Mouse (Mus musculus): ENCODE measurements at regions not wholly inside any gene's neighbourhood (a gene's known extent, or its start where the extent isn't known, plus 50 kb on each side); places are given as distances from the start of the nearest gene placed in this dataset.
A peak's percentile ranks its signal among the peaks of the same experiment; 100 is the strongest.

DNA sequence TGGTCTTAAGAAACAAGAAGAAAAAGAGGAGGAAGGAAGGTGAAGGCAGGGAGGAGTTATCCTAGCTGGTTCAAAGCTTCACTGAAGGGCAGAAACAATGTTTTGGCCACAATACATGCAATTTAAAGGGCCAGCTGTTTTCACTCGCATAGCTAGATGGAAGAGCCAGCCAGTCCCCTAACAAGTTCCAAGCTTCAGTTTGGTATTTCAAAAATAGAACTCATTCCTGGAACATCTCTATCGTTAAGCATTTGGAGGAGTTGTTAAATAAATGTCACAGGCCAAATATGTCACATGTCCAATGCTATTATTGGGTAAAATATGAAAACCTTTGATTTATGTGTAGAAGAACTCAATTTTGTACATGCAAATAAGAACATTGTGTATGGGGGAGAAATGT lies 194.8 kb downstream of the Tmsb4x start:
- no peak for DNase-seq (ENCODE audit: low spot score)
- no peaks in the 10 kb centered on the region for H3K36me3 ChIP-seq
- no peak overlapping the region for H3K4me3 ChIP-seq
- no peaks in the 10 kb centered on the region for H3K9me3 ChIP-seq
- no peaks in the 10 kb centered on the region for H3K4me1 ChIP-seq (replicated peaks)
- no peak overlapping the region for H3K27ac ChIP-seq
- peaks cover 68% of the 10 kb centered on the region for H3K27me3 ChIP-seq (ENCODE audit: insufficient read depth, poor library complexity, severe bottlenecking)
- 78% methylated on average over 2 of the region's 2 CpGs for WGBS

DNA sequence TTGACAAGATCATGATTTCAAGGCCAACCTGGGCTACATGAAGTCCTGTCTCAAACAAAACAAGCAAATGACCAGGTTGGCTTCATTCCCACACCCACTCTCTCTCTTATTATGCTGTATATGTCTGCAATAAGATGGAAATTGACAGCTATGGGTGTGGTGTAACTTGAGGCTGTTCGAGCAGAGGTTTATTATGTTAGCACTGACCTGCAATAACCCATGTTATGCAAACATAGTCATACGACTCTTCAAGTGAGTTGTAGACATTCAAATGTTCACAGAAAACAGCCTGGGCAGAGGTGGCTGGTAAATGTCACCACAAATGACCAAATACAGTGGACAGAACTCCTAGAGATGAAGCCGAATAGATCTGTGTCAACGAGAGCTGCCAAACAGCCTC lies 196.2 kb downstream of the Tmsb4x start:
- DNase-seq (ENCODE audit: low spot score): no peak
- Histone ChIP-seq H3K4me3 (no peak overlapping the region), H3K36me3 (no peaks in the 10 kb centered on the region), H3K4me1 (replicated peaks) (no peaks in the 10 kb centered on the region), H3K9me3 (no peaks in the 10 kb centered on the region), H3K27me3 (ENCODE audit: insufficient read depth, poor library complexity, severe bottlenecking) (peaks cover 71% of the 10 kb centered on the region), H3K27ac (no peak overlapping the region)
- WGBS: 81% methylated on average over 4 of the region's 4 CpGs

DNA sequence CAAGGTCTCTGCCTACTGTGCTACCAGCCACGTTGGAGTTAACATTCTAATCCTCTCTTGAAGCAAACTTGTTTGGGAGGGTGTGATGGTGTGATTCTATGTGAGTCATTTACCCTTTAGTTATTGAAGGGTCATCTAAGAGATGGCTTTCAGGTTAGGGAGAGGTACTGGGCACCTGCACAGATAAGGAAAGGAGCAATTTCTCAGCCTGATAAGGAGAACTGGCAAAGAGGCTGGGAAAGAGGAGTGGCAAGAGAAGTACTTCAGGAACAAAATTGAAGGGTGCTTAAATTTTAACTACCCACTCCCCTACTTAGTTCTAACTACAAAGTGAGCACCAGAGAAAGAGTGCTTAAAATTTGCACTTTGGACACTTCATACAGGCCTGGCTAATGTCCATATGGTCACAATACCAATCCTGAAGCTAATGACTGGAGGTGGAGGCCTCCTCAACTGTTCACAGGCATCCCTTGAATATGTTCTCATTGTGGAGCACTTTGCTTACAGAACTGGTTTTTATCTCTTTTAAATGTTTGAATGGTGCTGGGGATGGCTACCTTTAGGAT lies 197.1 kb downstream of the Tmsb4x start:
- no peaks in the 10 kb centered on the region for H3K36me3 ChIP-seq
- DNase-seq (ENCODE audit: low spot score): no peak
- H3K4me3 ChIP-seq: no peak overlapping the region
- H3K27me3 ChIP-seq (ENCODE audit: insufficient read depth, poor library complexity, severe bottlenecking): peaks cover 75% of the 10 kb centered on the region
- H3K27ac ChIP-seq: no peak overlapping the region
- no peaks in the 10 kb centered on the region for H3K4me1 ChIP-seq (replicated peaks)
- H3K9me3 ChIP-seq: no peaks in the 10 kb centered on the region
- 74% methylated on average over 1 of the region's 1 CpGs for WGBS

DNA sequence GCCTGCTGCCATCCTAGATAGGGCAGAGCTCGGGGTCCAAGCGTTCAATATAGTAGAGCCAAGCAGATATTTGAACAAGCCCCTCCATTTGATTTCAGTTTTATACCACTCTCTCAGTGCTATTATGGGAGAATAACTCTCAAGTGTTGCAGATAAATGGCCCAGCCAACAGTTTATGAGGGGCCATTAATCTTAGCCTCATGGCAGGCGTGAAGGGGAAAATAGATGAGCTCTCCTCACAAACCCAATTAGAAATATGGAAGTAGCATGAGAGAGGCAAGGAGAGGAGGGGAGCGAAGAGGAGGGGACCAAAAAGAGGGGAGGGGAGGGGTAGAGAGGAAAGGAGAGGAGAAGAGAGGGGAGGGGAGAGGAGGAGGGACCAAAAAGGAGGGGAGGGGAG lies 213.3 kb downstream of the Tmsb4x start:
- no peaks in the 10 kb centered on the region for H3K36me3 ChIP-seq
- H3K9me3 ChIP-seq: no peaks in the 10 kb centered on the region
- H3K27me3 ChIP-seq (ENCODE audit: insufficient read depth, poor library complexity, severe bottlenecking): peaks cover 55% of the 10 kb centered on the region
- WGBS: 88% methylated on average over 4 of the region's 4 CpGs
- H3K4me3 ChIP-seq: no peak overlapping the region
- H3K27ac ChIP-seq: no peak overlapping the region
- H3K4me1 ChIP-seq (replicated peaks): no peaks in the 10 kb centered on the region
- no peak for DNase-seq (ENCODE audit: low spot score)

DNA sequence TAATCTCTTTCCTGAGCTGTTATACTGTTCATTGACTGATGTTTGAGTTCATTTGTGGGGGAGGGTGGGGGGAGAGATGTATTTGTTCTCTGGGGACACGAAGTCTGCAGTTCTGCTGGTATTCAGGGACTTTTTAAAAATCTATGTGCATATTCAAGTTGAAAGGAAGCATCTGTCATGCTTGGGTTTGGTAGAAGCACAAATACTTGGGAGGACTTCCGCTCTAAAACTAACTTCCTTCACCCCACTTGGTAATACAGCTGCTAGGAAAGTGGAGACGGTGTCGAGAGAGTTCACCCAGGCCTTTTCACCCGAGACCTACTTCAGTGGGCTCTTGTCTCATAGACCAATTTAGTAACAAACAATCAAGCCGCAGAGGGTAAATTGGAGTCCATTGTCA lies 228.1 kb downstream of the Tmsb4x start:
- H3K4me1 ChIP-seq (replicated peaks): no peaks in the 10 kb centered on the region
- H3K27ac ChIP-seq: no peak overlapping the region
- no peak overlapping the region for H3K4me3 ChIP-seq
- no peaks in the 10 kb centered on the region for H3K9me3 ChIP-seq
- H3K36me3 ChIP-seq: no peaks in the 10 kb centered on the region
- WGBS: 91% methylated on average over 6 of the region's 6 CpGs
- peaks cover 66% of the 10 kb centered on the region for H3K27me3 ChIP-seq (ENCODE audit: insufficient read depth, poor library complexity, severe bottlenecking)
- no peak for DNase-seq (ENCODE audit: low spot score)

DNA sequence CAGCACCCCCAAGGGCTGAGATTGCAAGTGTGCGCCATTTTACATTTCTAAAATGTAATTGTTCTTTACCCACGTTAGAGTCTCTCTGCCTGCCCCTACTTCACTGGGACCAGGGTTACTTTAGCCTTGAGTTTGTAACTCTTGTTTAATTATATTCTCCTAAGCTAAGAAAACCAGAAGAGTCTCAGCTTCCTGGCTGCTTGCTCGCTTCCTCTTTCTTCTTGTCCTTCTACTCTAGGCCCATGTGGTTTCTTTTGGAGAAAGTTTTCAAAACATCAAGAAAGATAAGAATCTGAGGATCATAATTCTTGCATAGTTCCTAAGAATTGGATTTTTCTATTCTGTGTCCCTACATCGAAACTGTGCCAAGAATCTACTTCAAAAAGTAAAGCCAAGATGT lies 228.6 kb downstream of the Tmsb4x start:
- H3K27me3 ChIP-seq (ENCODE audit: insufficient read depth, poor library complexity, severe bottlenecking): peaks cover 65% of the 10 kb centered on the region
- H3K4me3 ChIP-seq: no peak overlapping the region

DNA sequence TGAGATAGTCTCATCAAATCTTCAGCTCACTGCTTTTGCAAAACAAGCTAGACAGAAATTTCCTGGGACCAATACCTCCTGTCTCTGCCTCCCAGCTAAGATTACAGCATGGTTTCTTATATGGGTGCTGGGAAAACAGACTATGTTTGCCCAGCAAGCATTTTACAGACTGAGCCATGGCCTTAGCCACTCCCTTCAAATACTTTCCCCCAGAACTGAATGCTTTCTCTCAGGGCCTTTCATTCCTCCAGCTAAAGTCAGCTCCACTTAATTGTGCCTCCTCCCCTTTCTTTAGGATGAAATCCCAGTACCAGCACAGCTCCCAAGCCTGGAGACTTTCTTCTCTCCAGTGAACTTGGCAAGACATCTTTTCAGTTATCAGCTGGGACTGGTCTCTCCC lies 232.1 kb downstream of the Tmsb4x start:
- DNase-seq (ENCODE audit: low spot score): no peak
- H3K4me1 ChIP-seq (replicated peaks): no peaks in the 10 kb centered on the region
- no peak overlapping the region for H3K4me3 ChIP-seq
- H3K9me3 ChIP-seq: no peaks in the 10 kb centered on the region
- no peaks in the 10 kb centered on the region for H3K36me3 ChIP-seq
- H3K27me3 ChIP-seq (ENCODE audit: insufficient read depth, poor library complexity, severe bottlenecking): peaks cover 43% of the 10 kb centered on the region
- H3K27ac ChIP-seq: no peak overlapping the region

More for the DNA sequence above, 228.6 kb downstream of the Tmsb4x start:
- Histone ChIP-seq H3K36me3 (no peaks in the 10 kb centered on the region), H3K27ac (no peak overlapping the region), H3K4me1 (replicated peaks) (no peaks in the 10 kb centered on the region), H3K9me3 (no peaks in the 10 kb centered on the region)
- WGBS: 82% methylated on average over 4 of the region's 4 CpGs
- no peak for DNase-seq (ENCODE audit: low spot score)

DNA sequence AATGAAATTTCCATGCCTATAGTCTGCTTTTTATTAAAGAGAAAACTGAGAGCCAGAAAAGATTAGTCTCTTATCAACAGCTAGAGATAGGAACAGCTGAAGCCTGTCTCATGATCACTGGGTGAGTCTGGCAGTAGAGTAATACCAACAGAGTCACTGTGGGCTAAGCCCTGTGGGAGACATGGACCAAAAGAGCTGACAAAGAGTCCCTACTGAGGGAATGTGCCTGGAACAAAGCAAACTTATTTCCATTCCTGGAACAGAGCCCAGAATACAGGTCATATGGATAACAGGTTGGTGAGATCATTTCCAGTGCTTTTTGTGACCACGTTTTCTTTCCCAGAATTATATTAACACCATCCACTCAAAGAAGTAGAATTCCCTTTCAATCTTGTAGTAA lies 237.4 kb downstream of the Tmsb4x start:
- 38% methylated on average over 1 of the region's 1 CpGs for WGBS

DNA sequence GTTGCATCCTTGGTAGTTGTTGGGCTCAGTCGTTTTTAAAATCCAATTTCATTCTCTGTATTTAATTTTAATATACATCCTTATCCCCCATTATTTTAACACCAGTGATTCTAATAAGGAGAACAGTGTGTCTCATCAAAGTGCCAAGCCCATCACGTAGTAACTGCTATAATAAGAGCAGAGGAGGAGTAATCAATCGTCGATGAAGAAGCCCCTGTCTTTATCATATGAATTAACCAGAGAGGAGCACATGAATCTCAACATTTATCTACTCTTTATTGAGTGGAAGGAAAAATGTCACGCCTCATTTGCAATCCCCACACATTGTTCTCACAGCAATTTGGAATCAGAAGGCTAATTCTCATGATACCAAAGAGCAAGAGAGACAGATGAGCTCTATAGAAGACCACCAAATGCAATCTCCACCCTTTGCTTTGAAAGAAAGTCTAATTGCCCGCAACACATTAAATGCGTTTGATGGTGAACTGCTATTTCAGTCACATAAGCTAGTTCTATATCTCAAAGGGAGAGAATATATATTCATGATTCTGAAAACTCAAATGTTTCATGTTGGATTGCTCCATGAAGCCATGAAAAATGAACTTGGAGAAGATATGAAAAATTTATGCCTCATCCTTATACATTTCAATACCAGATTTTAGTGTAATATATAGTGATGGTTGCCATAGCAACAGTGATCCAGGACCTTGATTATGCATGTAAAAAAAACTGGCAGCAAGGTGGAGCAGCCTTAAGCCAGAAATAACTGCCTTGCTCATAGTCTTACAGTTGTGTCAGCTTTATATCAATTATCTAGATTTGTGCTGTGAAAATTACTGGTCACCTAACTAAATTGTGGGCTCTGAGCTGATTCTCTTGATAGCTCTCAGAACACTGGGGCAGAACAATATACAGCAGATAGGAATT lies 244.2 kb downstream of the Tmsb4x start:
- Histone ChIP-seq H3K4me1 (replicated peaks) (no peaks in the 10 kb centered on the region), H3K27me3 (ENCODE audit: insufficient read depth, poor library complexity, severe bottlenecking) (peaks cover 63% of the 10 kb centered on the region)
- DNase-seq (ENCODE audit: low spot score): no peak

More for the DNA sequence above, 237.4 kb downstream of the Tmsb4x start:
- no peak overlapping the region for H3K27ac ChIP-seq
- DNase-seq (ENCODE audit: low spot score): no peak
- H3K4me1 ChIP-seq (replicated peaks): no peaks in the 10 kb centered on the region
- no peaks in the 10 kb centered on the region for H3K9me3 ChIP-seq
- H3K27me3 ChIP-seq (ENCODE audit: insufficient read depth, poor library complexity, severe bottlenecking): peaks cover 51% of the 10 kb centered on the region
- H3K36me3 ChIP-seq: no peaks in the 10 kb centered on the region
- no peak overlapping the region for H3K4me3 ChIP-seq

DNA sequence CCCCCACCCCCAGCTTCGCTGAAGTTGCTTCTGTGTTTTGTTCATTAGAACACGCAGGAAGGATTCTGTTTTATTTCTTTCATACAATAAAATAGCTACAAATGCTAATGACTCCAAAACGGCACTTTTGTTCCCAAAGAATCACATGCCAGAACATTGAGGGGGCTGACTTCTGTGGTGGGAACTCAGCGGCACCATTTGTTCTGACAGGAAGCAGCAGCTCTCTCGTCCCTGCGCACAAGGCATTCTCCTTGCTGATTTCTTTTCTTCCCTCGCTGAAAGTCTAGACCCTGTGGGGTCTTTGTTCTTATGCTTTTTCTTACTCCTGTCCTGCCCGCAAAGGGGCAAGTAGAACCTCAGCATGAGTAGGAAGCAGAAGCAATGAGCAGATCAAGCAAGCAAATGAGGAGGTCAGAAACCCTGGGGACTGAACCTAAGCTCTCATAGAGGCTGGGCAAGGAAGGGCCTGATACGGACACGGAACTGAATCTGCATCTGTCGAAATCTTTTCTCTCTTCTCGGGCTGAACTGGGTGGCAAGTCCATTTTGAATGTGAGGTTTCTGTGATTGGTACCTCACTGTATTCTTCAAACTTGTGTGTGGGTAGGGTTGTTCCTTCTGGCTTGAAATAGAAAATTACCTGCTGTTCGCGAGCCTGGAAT lies 256.5 kb downstream of the Tmsb4x start:
- WGBS: 45% methylated on average over 14 of the region's 14 CpGs
- Histone ChIP-seq H3K9me3 (no peaks in the 10 kb centered on the region), H3K27ac (peak overlapping the region; percentile 75), H3K4me1 (replicated peaks) (0 out of 2 replicates have a peak, but pooled peaks cover 8% of the 10 kb centered on the region), H3K27me3 (ENCODE audit: insufficient read depth, poor library complexity, severe bottlenecking) (peaks cover 73% of the 10 kb centered on the region), H3K36me3 (no peaks in the 10 kb centered on the region), H3K4me3 (no peak overlapping the region)
- DNase-seq (ENCODE audit: low spot score): peak; percentile 2

More for the DNA sequence above, 244.2 kb downstream of the Tmsb4x start:
- Histone ChIP-seq H3K36me3 (no peaks in the 10 kb centered on the region), H3K9me3 (no peaks in the 10 kb centered on the region), H3K27ac (no peak overlapping the region), H3K4me3 (no peak overlapping the region)
- 63% methylated on average over 7 of the region's 7 CpGs for WGBS

DNA sequence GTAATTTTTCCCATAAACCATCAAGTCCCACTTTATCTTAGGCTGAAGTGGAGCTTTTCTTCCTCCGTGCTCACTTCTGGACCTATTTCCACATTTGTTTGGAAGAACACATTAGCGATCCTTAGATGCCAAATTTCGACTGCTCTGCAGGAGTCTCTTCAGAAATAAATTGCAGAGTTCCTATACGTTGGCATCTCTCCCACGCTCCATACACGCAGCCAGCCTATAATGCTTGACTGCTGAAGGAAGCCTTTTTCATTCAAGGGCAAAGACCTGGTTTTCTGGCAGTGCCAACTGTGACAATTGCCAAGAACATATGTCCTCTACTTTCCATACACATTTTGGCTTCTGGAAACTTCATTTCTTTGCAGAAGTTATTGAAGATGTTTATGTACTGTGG lies 258.1 kb downstream of the Tmsb4x start:
- DNase-seq (ENCODE audit: low spot score): no peak
- Histone ChIP-seq H3K4me1 (replicated peaks) (0 out of 2 replicates have a peak, but pooled peaks cover 8% of the 10 kb centered on the region), H3K9me3 (no peaks in the 10 kb centered on the region), H3K4me3 (no peak overlapping the region), H3K27me3 (ENCODE audit: insufficient read depth, poor library complexity, severe bottlenecking) (peaks cover 63% of the 10 kb centered on the region), H3K36me3 (no peaks in the 10 kb centered on the region), H3K27ac (no peak overlapping the region)
- WGBS: 86% methylated on average over 6 of the region's 6 CpGs

DNA sequence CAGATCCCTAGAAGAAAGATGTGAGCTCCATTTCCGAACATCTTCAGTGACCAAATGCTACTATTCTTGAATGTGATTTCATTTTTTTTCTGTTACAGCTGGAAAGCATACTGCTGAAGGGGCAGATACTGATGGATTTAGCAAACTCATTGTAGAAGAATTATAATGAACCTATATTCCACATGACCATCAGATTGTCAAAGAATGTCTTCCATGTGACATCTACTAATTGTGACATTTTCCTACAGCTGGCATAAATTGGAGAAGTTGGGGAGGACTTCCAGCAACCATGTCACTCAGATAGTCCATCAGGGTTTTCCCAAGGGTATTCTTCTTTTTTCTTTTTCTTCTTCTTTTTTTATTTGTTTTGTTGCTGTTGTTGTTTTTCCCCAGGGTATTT lies 263.2 kb downstream of the Tmsb4x start:
- Histone ChIP-seq H3K27ac (no peak overlapping the region), H3K4me1 (replicated peaks) (no peaks in the 10 kb centered on the region), H3K36me3 (no peaks in the 10 kb centered on the region), H3K4me3 (no peak overlapping the region), H3K9me3 (no peaks in the 10 kb centered on the region), H3K27me3 (ENCODE audit: insufficient read depth, poor library complexity, severe bottlenecking) (peaks cover 71% of the 10 kb centered on the region)
- no peak for DNase-seq (ENCODE audit: low spot score)
- WGBS: 96% methylated on average over 1 of the region's 1 CpGs

DNA sequence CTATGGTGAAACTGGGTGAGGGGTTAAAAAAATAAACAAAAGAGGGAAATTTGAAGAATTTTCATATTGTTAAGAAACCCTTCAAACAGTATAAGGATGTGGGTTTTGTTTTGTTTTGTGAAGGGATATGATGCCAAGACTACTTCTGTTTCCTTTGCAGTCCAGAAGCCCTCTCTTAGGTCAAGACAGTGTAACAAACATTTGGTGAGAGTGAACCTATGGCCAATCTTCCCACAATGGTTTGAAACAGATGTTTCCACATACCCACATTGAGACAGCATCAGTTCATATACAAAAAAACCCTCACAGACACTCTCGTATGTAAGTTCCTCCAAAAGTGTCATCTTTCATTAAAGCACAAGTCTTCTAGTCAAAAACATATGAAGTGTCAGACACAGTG lies 263.6 kb downstream of the Tmsb4x start:
- DNase-seq (ENCODE audit: low spot score): no peak
- Histone ChIP-seq H3K36me3 (no peaks in the 10 kb centered on the region), H3K27me3 (ENCODE audit: insufficient read depth, poor library complexity, severe bottlenecking) (peaks cover 71% of the 10 kb centered on the region), H3K4me1 (replicated peaks) (no peaks in the 10 kb centered on the region), H3K9me3 (no peaks in the 10 kb centered on the region), H3K27ac (no peak overlapping the region), H3K4me3 (no peak overlapping the region)
- WGBS: 79% methylated on average over 1 of the region's 1 CpGs
